Mouse (Mus musculus): Measurements from ENCODE around the gene Rbpj.
A peak's percentile ranks its signal among the peaks of the same experiment; 100 is the strongest.

Rbpj gene

GRCm38 (mm10) chr5:53590875-53591682 is 125.1 kb downstream of the Rbpj start:
- DNase-seq (ENCODE audit: low read depth, low spot score) = peak; percentile 60

GRCm38 (mm10) chr5:53591683-53592050 is 125.7 kb downstream of the Rbpj start:
- DNase-seq (ENCODE audit: low read depth, low spot score) = peak; percentile 42

DNA sequence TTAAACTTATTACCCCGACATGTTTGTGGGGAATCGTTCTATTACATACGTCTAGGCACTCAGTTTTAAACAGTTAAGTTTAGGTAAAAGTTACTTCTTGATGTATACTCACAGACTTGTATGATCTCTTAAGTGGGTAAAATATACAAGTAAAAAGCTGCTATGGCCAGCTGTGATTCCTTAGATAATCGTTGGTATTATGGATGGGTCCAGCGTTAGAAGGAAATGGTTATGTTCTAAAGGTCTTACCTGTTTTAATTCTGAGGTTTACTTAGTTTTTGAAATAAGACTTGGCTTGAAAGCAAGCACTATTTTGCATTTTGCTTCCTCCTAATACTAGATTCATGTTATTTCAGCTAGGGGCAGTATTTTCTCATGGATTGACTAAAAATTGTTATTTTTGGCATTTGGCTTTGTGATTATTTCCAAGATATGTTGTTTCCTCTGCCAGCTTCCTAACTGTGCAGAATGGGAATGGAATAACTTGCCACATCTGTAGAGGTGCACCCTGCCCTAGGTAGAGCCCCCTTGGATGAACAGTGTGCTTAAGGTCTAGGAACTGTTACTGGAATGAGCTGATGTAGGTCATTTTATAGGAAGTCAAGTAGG is 127.2 kb downstream of the Rbpj start:
- DNase-seq (ENCODE audit: low read depth, low spot score) = no peak

- DNase-seq (ENCODE audit: low read depth, low spot score) = peak; percentile 85
These were observed 128.3 kb downstream of the Rbpj start for GRCm38 (mm10) chr5:53594274-53594673.

GRCm38 (mm10) chr5:53598510-53598909 is 132.6 kb downstream of the Rbpj start:
- DNase-seq (ENCODE audit: low read depth, low spot score) = peak; percentile 53

DNA sequence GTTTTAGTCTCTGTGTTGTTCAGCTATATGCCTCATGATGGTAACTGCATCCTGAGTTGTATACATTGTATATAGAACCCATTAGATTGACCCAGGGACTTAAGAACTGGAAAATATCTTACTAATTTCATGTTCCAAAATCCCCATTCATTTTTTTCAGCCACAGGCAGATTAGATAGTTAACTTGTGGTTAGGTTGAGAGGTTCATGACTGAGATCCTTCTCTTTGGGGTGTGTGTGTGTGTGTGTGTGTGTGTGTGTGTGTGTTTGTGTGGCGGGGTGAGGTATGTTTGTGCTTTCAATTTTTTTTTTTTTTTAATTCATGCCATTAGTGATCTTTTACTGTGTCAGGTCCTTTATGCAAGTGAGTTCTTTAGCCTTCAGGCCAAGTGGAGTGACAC is 133.2 kb downstream of the Rbpj start:
- DNase-seq (ENCODE audit: low read depth, low spot score) = no peak

- no peak for DNase-seq (ENCODE audit: low read depth, low spot score)
These were observed 136.2 kb downstream of the Rbpj start for GRCm38 (mm10) chr5:53602194-53602593.

DNA sequence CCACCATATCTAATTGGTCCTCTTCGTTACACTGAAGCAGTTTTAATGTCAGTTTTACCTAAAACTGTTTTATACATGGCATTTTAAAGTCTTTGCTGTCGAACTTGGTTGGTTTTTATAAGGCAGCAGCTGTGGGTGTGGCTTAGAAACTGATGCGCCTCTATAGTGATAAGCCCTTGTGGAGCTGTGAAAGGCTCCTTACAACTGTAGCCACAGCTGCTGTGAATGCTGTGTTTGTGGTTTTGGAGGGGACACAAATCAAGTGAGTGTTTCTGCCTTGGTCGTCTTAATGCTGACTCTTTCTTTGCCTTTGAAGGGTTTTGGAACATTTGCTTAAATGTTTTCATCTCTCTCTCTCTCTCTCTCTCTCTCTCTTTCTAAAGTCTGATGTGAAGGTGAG is 139.5 kb downstream of the Rbpj start:
- DNase-seq (ENCODE audit: low read depth, low spot score) = no peak

- DNase-seq (ENCODE audit: low read depth, low spot score) = no peak
These were observed 141.5 kb downstream of the Rbpj start for GRCm38 (mm10) chr5:53607230-53607996.

- DNase-seq (ENCODE audit: low read depth, low spot score) = no peak
These were observed 152.9 kb downstream of the Rbpj start for GRCm38 (mm10) chr5:53618844-53619243.

- DNase-seq (ENCODE audit: low read depth, low spot score) = no peak
These were observed 166.1 kb downstream of the Rbpj start for GRCm38 (mm10) chr5:53632026-53632425.

- no peak for DNase-seq (ENCODE audit: low read depth, low spot score)
These were observed 170.8 kb downstream of the Rbpj start for GRCm38 (mm10) chr5:53636795-53637194.

DNA sequence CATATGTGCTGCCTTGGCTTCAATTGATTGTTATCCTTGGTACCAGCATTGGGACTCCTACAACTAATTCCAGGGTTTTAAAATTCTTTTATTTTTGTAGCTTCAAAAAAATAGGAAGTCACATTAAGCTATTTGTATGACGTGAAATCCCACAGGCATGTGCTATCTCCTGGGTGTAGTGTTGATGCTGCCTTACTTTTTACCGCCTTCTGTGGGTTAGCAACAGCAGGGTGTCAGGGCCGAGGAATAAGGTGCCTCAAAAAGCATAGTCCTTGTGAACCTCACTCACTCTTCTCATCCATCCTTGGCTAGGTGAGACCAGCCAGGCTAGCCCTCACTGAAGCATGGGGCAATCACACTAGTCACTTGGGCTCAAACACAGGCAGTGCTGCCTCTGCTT is 171.3 kb downstream of the Rbpj start:
- no peak for DNase-seq (ENCODE audit: low read depth, low spot score)

DNA sequence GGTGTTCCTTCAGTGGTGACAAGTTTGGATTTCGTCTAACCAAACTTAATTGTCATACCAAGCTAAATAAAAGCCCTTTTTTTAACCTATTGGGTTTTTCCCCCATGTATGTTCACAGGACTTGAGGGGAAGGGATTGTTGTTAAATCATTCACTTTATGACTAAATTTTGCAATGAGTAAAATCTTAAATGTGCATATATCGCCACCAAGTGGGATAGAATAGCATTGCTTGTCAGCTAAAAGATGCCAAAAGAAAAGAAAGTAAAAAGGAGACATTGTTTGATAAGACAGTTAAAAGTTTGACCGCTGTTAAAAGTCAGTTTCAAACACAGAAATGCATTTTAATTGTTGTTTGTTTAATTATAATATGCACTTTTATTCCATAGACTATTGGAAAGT is 172.7 kb downstream of the Rbpj start:
- DNase-seq (ENCODE audit: low read depth, low spot score) = peak; percentile 62

- no peak for DNase-seq (ENCODE audit: low read depth, low spot score)
These were observed 180.7 kb downstream of the Rbpj start for GRCm38 (mm10) chr5:53646669-53647068.

DNA sequence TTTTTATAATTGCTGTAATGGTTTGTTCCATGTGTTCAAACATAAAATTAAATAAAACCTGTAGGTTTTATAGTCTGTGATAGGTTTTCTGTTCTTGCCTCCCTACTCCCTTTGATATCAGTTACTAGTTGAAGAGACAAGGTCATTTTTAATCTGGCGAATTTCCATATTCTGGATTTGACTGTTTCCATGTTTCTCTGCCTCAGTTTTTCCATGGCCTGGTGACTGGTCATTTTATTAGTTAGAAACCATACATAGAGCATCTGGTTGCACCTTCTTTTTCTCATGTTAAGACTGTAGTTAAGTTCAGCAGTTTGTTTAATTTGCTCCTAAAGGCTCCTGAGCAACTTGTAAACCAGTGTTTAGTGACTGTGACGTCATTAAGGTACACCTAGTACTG is 181.4 kb downstream of the Rbpj start:
- DNase-seq (ENCODE audit: low read depth, low spot score) = no peak

DNA sequence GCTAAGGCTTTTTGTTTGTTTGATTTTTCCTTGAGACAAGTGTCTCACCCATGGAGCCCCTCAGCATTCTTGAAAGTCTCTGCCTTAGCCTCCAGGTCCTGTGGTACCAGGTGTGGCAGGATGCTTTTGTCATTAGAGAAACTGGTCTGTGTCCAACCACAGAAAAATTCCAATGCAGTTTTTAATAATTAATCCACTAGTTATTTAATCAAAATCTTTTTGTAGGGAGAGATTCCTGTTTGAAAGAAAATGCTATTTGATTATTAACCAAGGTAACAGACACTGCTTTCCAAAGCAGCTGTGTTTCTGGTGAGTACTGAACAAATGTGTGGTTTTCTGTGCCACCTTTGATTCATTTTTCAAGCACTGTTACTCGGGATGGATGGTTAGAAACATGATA is 190.6 kb downstream of the Rbpj start:
- no peak for DNase-seq (ENCODE audit: low read depth, low spot score)

DNA sequence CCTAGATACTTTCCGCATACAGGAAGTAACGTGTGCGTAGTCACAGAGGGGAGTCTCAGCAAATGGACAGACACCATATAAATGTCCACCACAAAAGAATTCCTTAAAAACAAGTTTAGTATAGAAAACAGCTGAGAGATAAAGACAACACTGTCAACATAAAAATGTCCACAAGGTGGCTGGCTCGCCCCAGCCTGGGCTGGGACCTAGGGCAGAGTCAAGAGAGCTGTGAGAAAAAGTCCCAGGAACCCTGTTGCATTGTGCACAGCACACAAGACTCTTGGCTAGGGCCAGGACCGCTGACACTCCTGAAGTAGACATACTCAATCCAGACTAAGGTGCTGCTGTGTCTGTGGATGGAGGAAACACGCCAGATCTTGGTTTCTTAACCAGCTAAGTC is 192.0 kb downstream of the Rbpj start:
- DNase-seq (ENCODE audit: low read depth, low spot score) = peak; percentile 11

- no peak for DNase-seq (ENCODE audit: low read depth, low spot score)
These were observed 195.6 kb downstream of the Rbpj start for GRCm38 (mm10) chr5:53661508-53661907.

DNA sequence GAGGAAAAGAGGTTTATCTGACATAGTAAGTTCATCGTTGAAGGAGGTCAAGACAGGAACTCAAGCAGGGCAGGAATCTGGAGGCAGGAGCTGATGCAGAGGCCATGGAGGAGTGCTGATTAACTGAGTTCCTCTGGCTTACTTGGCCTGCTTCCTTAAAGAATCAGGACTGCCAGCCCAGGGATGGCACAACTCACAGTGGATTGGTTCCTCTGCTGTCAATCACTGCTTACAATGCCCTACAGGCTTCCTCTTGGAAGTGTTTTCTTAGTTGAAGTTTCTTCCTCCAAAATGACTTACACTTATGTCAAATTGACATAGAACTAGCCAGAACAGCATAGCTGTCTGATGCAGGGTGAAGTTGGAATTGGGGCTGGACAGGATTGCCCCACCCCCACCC is 196.5 kb downstream of the Rbpj start:
- DNase-seq (ENCODE audit: low read depth, low spot score) = no peak

DNA sequence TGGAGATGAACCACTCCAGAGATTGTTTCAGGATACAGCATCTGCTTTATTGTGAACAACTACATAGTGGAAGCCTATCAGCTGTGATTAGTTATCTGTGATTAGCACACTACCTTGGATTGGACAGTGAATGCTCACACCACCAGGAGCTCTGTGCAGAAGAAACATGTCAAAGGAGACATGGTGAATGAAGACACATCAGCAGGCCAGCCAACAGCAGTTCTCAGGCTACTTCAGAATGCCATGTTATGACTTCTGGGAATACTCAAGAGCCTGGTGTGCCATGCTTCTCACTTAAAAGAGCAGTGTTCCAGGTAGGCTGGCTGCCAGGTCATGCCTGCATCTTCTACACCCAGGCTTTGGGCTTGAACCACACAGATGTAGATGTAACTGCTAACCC is 197.7 kb downstream of the Rbpj start:
- DNase-seq (ENCODE audit: low read depth, low spot score) = no peak

GRCm38 (mm10) chr5:53668021-53668420 is 202.1 kb downstream of the Rbpj start:
- no peak for DNase-seq (ENCODE audit: low read depth, low spot score)
